Mouse (Mus musculus) lung, embryonic 14.5 days (tissue): ENCODE data around the gene Msmp. TPM values are rescaled to one million over a fixed set of nuclear protein-coding genes. Genes with fewer than 3 reads are reported as not detected.

Source experiments
- ATAC-seq: fragments of 200-750 bp; cut with Nextera tagmentation; 2 replicates; pipeline ENCODE4 v1.8.0; 2017; ENCODE audit warnings: mild to moderate bottlenecking, moderate TSS enrichment, moderate library complexity; ENCODE audit not compliant: insufficient read depth
- DNase-seq: peaks from one replicate; pipeline ENCODE4 v3.0.0-alpha.2; 2015
- H3K27ac ChIP-seq: fragments of 300-500 bp; sonication (generic); 2 replicates; pipeline ENCODE4 v1.5.1; 2014; ENCODE audit warnings: low read depth, mild to moderate bottlenecking, moderate library complexity
- H3K27me3 ChIP-seq: fragments of 300-500 bp; sonication (generic); 2 replicates; pipeline ENCODE4 v1.6.1; 2014; ENCODE audit warnings: low read length, control low read depth; ENCODE audit not compliant: insufficient read depth
- H3K36me3 ChIP-seq: fragments of 300-500 bp; sonication (generic); 2 replicates; pipeline ENCODE4 v1.6.1; 2014; ENCODE audit warnings: control low read depth; ENCODE audit not compliant: insufficient read depth
- H3K4me1 ChIP-seq: fragments of 300-500 bp; sonication (generic); 2 replicates; pipeline ENCODE4 v1.6.1; 2014; ENCODE audit warnings: antibody characterized with exemption, control low read depth; ENCODE audit not compliant: insufficient read depth
- H3K4me2 ChIP-seq: fragments of 300-500 bp; sonication (generic); 2 replicates; pipeline ENCODE4 v1.6.1; 2014; ENCODE audit warnings: mild to moderate bottlenecking
- H3K4me3 ChIP-seq: fragments of 300-500 bp; sonication (generic); 2 replicates; pipeline ENCODE4 v1.5.1; 2014; ENCODE audit warnings: low read depth, low read length
- H3K9ac ChIP-seq: fragments of 300-500 bp; sonication (generic); 2 replicates; pipeline ENCODE4 v1.6.1; 2014
- H3K9me3 ChIP-seq: fragments of 300-500 bp; sonication (generic); 2 replicates; pipeline ENCODE4 v1.6.1; 2016; ENCODE audit warnings: low read depth, low read length, control low read depth
- CTCF ChIP-seq: IDR thresholded peaks from 2 replicates; pipeline ENCODE4 v1.5.1; 2016; ENCODE audit warnings: antibody characterized with exemption, low read depth
- WGBS: fragments of 180-500 bp; shearing (Covaris S2); extraction: QIAGEN DNeasy Blood & Tissue Kit; methylation state at CpG from one replicate; pipeline ENCODE4 v1.1.7; 2014; 5-methylcytosine and 5-hydroxymethylcytosine counted together
- polyA plus RNA-seq: library from polyadenylated mRNA; unstranded; fragments of >200 nt; fragmentation: Nextera tagmentation; extraction: Ambion mirVana; gene quantifications from 2 replicates; pipeline ENCODE4 v1.2.1, GENCODE M21; 2014

The Msmp gene
- polyA plus RNA-seq, 1 experiment from 2014 or later: not detected

- no peak for TF ChIP-seq CTCF
- DNase-seq: no peak
- 66% methylated on average over 3 of the region's 3 CpGs for WGBS
These were observed 7.7 kb upstream of the Msmp start for GRCm38 (mm10) chr4:43591961-43592360.

GRCm38 (mm10) chr4:43591543-43591942 lies 7.2 kb upstream of the Msmp start:
- TF ChIP-seq CTCF: no peak
- no peak overlapping the region for H3K4me2 ChIP-seq
- H3K27me3 ChIP-seq: no peaks in the 10 kb centered on the region
- H3K27ac ChIP-seq: no peak overlapping the region
- H3K36me3 ChIP-seq: no peaks in the 10 kb centered on the region
- H3K9me3 ChIP-seq: no peaks in the 10 kb centered on the region
- no peak overlapping the region for H3K4me3 ChIP-seq
- DNase-seq (no peak), ATAC-seq (no peak)
- no peak overlapping the region for H3K9ac ChIP-seq
- H3K4me1 ChIP-seq: no peaks in the 10 kb centered on the region
- 61% methylated on average over 5 of the region's 5 CpGs for WGBS

More at GRCm38 (mm10) chr4:43591961-43592360, 7.7 kb upstream of the Msmp start:
- Histone ChIP-seq H3K27ac (no peak overlapping the region), H3K9ac (no peak overlapping the region), H3K27me3 (no peaks in the 10 kb centered on the region), H3K9me3 (no peaks in the 10 kb centered on the region), H3K4me3 (no peak overlapping the region), H3K4me1 (no peaks in the 10 kb centered on the region), H3K36me3 (no peaks in the 10 kb centered on the region), H3K4me2 (no peak overlapping the region)
- no peak for ATAC-seq

GRCm38 (mm10) chr4:43587681-43588080 lies 3.4 kb upstream of the Msmp start:
- no peak for TF ChIP-seq CTCF
- Histone ChIP-seq H3K4me1 (no peaks in the 10 kb centered on the region), H3K36me3 (peaks cover 24% of the 10 kb centered on the region), H3K9ac (no peak overlapping the region), H3K27ac (no peak overlapping the region), H3K9me3 (no peaks in the 10 kb centered on the region), H3K4me3 (no peak overlapping the region), H3K27me3 (no peaks in the 10 kb centered on the region), H3K4me2 (no peak overlapping the region)
- no peak for DNase-seq
- ATAC-seq: no peak
- WGBS: 45% methylated on average over 7 of the region's 7 CpGs

GRCm38 (mm10) chr4:43586411-43586810 lies 2.1 kb upstream of the Msmp start:
- DNase-seq (no peak), ATAC-seq (no peak)
- H3K27me3 ChIP-seq: no peaks in the 10 kb centered on the region
- TF ChIP-seq CTCF: no peak
- no peaks in the 10 kb centered on the region for H3K9me3 ChIP-seq
- no peak overlapping the region for H3K4me3 ChIP-seq
- H3K27ac ChIP-seq: no peak overlapping the region
- H3K4me2 ChIP-seq: no peak overlapping the region
- H3K9ac ChIP-seq: no peak overlapping the region
- no peaks in the 10 kb centered on the region for H3K4me1 ChIP-seq
- 63% methylated on average over 8 of the region's 8 CpGs for WGBS
- peaks cover 37% of the 10 kb centered on the region for H3K36me3 ChIP-seq

- DNase-seq (no peak), ATAC-seq (no peak)
- H3K4me1 ChIP-seq: no peaks in the 10 kb centered on the region
- H3K27me3 ChIP-seq: no peaks in the 10 kb centered on the region
- no peak overlapping the region for H3K4me2 ChIP-seq
- H3K4me3 ChIP-seq: no peak overlapping the region
- no peak for TF ChIP-seq CTCF
- no peak overlapping the region for H3K9ac ChIP-seq
- 36% methylated on average over 10 of the region's 10 CpGs for WGBS
- peaks cover 44% of the 10 kb centered on the region for H3K36me3 ChIP-seq
- H3K27ac ChIP-seq: no peak overlapping the region
- H3K9me3 ChIP-seq: no peaks in the 10 kb centered on the region
These were observed 1.4 kb upstream of the Msmp start for GRCm38 (mm10) chr4:43585682-43586081.

GRCm38 (mm10) chr4:43583421-43583820 lies 873 bp downstream of the Msmp start:
- no peak for DNase-seq
- H3K36me3 ChIP-seq: peaks cover 49% of the 10 kb centered on the region
- H3K4me1 ChIP-seq: peaks cover 6% of the 10 kb centered on the region; the same call in 1 of the 2 replicates
- H3K4me2 ChIP-seq: no peak overlapping the region
- TF ChIP-seq CTCF: no peak
- H3K9ac ChIP-seq: no peak overlapping the region
- ATAC-seq: no peak
- H3K9me3 ChIP-seq: no peaks in the 10 kb centered on the region
- no peak overlapping the region for H3K27ac ChIP-seq
- WGBS: 63% methylated on average over 7 of the region's 7 CpGs
- H3K4me3 ChIP-seq: no peak overlapping the region
- no peaks in the 10 kb centered on the region for H3K27me3 ChIP-seq

- no peak overlapping the region for H3K4me3 ChIP-seq
- H3K4me1 ChIP-seq: peaks cover 10% of the 10 kb centered on the region; the same call in 1 of the 2 replicates
- H3K27me3 ChIP-seq: no peaks in the 10 kb centered on the region
- H3K9ac ChIP-seq: no peak overlapping the region
- 87% methylated on average over 5 of the region's 5 CpGs for WGBS
- peaks cover 49% of the 10 kb centered on the region for H3K36me3 ChIP-seq
- DNase-seq (no peak), ATAC-seq (no peak)
- H3K27ac ChIP-seq: no peak overlapping the region
- no peak for TF ChIP-seq CTCF
- H3K9me3 ChIP-seq: no peaks in the 10 kb centered on the region
- no peak overlapping the region for H3K4me2 ChIP-seq
These were observed 2.1 kb downstream of the Msmp start for GRCm38 (mm10) chr4:43582241-43582640.

GRCm38 (mm10) chr4:43581381-43581780 lies 2.9 kb downstream of the Msmp start:
- H3K9me3 ChIP-seq: no peaks in the 10 kb centered on the region
- no peaks in the 10 kb centered on the region for H3K27me3 ChIP-seq
- no peak overlapping the region for H3K4me3 ChIP-seq
- H3K4me2 ChIP-seq: no peak overlapping the region
- DNase-seq: no peak
- TF ChIP-seq CTCF: no peak
- H3K36me3 ChIP-seq: peaks cover 49% of the 10 kb centered on the region
- 96% methylated on average over 12 of the region's 12 CpGs for WGBS
- ATAC-seq: no peak
- H3K4me1 ChIP-seq: peaks cover 15% of the 10 kb centered on the region; the same call in 1 of the 2 replicates
- no peak overlapping the region for H3K9ac ChIP-seq
- H3K27ac ChIP-seq: no peak overlapping the region
